Comparison of ENCODE assay signal across 29 mouse cellular contexts in the genomic region with DNA sequence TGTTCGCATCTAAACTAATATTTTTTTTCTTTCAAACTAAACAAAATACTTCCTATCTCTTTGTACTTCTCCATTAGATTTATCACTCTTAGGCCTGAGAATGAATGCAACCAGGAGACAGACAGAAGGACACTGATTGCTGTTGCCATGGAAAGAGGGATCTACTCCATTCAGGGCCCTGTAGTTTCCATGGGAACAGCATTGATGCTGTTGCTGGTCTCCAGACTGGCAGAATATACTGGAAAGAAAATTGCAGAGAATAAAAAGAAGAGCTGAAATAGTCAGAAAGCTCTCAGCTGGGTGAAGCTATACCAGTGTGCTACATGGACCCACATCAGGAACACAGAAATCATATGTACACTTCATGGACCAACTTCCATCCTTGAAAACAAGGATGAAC.
A peak's percentile ranks its signal among the peaks of the same experiment; 100 is the strongest.
DNase-seq lines count a peak whose midpoint lies in the region; ATAC-seq and TF ChIP-seq lines count a peak whose summit lies in the region.
"Had no signal": no experiment of that assay in that cellular context is flagged by ENCODE, and none has a peak within 500 bp of the region (broad histone marks: within the 10 kb centered on the region; RNA-seq: fewer than 3 reads in every experiment).

No protein-coding gene starts in this region.

- H3K36me3 ChIP-seq in forebrain, postnatal 0 days (ENCODE audit: insufficient read depth): no peaks in the 10 kb centered on the region
- H3K36me3 ChIP-seq in forebrain, embryonic 11.5 days (ENCODE audit: control insufficient read depth, insufficient read depth, low read length): no peaks in the 10 kb centered on the region
- H3K36me3 ChIP-seq: embryonic facial prominence, embryonic 10.5 days; embryonic facial prominence, embryonic 13.5 days; heart, embryonic 12.5 days; heart, embryonic 15.5 days had no signal

- no peak overlapping the region for H3K4me3 ChIP-seq in forebrain, postnatal 0 days (ENCODE audit: low read depth, low read length)
- no peak overlapping the region for H3K4me3 ChIP-seq in forebrain, embryonic 11.5 days (ENCODE audit: low read depth, low read length)
- H3K4me3 ChIP-seq: embryonic facial prominence, embryonic 10.5 days; embryonic facial prominence, embryonic 13.5 days; erythroblast, embryonic 14.5 days; gastrocnemius, adult 2 months; heart, embryonic 12.5 days; heart, embryonic 15.5 days had no signal

- no peak for TF ChIP-seq CTCF in forebrain, postnatal 0 days (IDR thresholded peaks at IDR 0.05; ENCODE audit: low read depth)

- 0 out of 2 replicates have a peak, but pooled peaks cover 8% of the 10 kb centered on the region for H3K4me1 ChIP-seq in forebrain, postnatal 0 days (ENCODE audit: insufficient read depth)
- no peaks in the 10 kb centered on the region for H3K4me1 ChIP-seq in forebrain, embryonic 11.5 days (replicated peaks; ENCODE audit: control insufficient read depth, insufficient read depth, low read length)
- H3K4me1 ChIP-seq: embryonic facial prominence, embryonic 10.5 days; embryonic facial prominence, embryonic 13.5 days; heart, embryonic 12.5 days; heart, embryonic 15.5 days had no signal

- intact Hi-C loops in left cerebral cortex, postnatal 14 days (cut with DNase I): no loop called here
- intact Hi-C loops in left cerebral cortex, postnatal 36 days (cut with DNase I): no loop called here

- no peaks in the 10 kb centered on the region for H3K9me3 ChIP-seq in forebrain, postnatal 0 days (ENCODE audit: low read length)
- H3K9me3 ChIP-seq in forebrain, embryonic 11.5 days (ENCODE audit: control insufficient read depth, low read length): no peaks in the 10 kb centered on the region
- H3K9me3 ChIP-seq: embryonic facial prominence, embryonic 10.5 days; embryonic facial prominence, embryonic 13.5 days; heart, embryonic 12.5 days; heart, embryonic 15.5 days had no signal

- peak; percentile 86 for ATAC-seq in forebrain, postnatal 0 days
- no peak for ATAC-seq in forebrain, embryonic 11.5 days (replicated peaks; ENCODE audit: low FRiP score)
- no peak for ATAC-seq in megakaryocyte-erythroid progenitor cell, adult 5-6 weeks (replicated peaks; ENCODE audit: low FRiP score, low TSS enrichment, poor library complexity, severe bottlenecking)
- ATAC-seq: CD4-positive, CD25-positive, alpha-beta regulatory T cell, adult 4 months; hindbrain, postnatal 0 days; inflammation-experienced regulatory T-cells, adult 6 months had no signal

- WGBS in forebrain, postnatal 0 days: 95% methylated on average over 1 of the region's 1 CpGs
- 90% methylated on average over 1 of the region's 1 CpGs for WGBS in forebrain, embryonic 11.5 days

- peak; percentile 27 for DNase-seq in forebrain, postnatal 0 days
- DNase-seq in forebrain, embryonic 11.5 days (ENCODE audit: low spot score): no peak
- peak; percentile 20 for DNase-seq in layer of hippocampus, adult 11-12 months (ENCODE audit: low spot score)
- no peak for DNase-seq in layer of hippocampus, postnatal 36 days
- peak; percentile 26 to 31 for DNase-seq in left cerebral cortex, postnatal 14 days (ENCODE audit: low spot score in 2 of 2)
- DNase-seq in left cerebral cortex, postnatal 36 days (ENCODE audit: low spot score in 2 of 2): no peak
- peak; percentile 58 for DNase-seq in brain, adult 2 months (ENCODE audit: low read depth, low spot score)
- DNase-seq: adrenal gland, adult 2 months; adrenal gland, postnatal 14 days; cerebellum, adult 11-12 months; cerebellum, adult 8-10 months; cerebellum, postnatal 10 days; cerebellum, postnatal 36 days; embryo, embryonic 11 days; gastrocnemius, adult 2 months; gastrocnemius, postnatal 14 days; heart, adult 18-20 months; heart, postnatal 10 days; heart, postnatal 4 days had no signal

- no peak overlapping the region for H3K4me2 ChIP-seq in forebrain, postnatal 0 days (ENCODE audit: low read depth)
- no peak overlapping the region for H3K4me2 ChIP-seq in forebrain, embryonic 11.5 days (ENCODE audit: low read depth, low read length, severe bottlenecking)
- H3K4me2 ChIP-seq: embryonic facial prominence, embryonic 13.5 days; heart, embryonic 12.5 days; heart, embryonic 15.5 days; hindbrain, embryonic 14.5 days had no signal

- H3K27me3 ChIP-seq in forebrain, postnatal 0 days (ENCODE audit: insufficient read depth, low read length): no peaks in the 10 kb centered on the region
- H3K27me3 ChIP-seq in forebrain, embryonic 11.5 days (ENCODE audit: control insufficient read depth, insufficient read depth, low read length): no peaks in the 10 kb centered on the region
- H3K27me3 ChIP-seq: embryonic facial prominence, embryonic 13.5 days; heart, embryonic 12.5 days; heart, embryonic 15.5 days had no signal

- H3K27ac ChIP-seq in forebrain, postnatal 0 days (ENCODE audit: low read depth, low read length): no peak overlapping the region
- no peak overlapping the region for H3K27ac ChIP-seq in forebrain, embryonic 11.5 days (ENCODE audit: low read depth, low read length)
- H3K27ac ChIP-seq: embryonic facial prominence, embryonic 10.5 days; embryonic facial prominence, embryonic 13.5 days; gastrocnemius, adult 2 months; heart, embryonic 15.5 days; hindbrain, embryonic 14.5 days; hindbrain, postnatal 0 days had no signal

- H3K9ac ChIP-seq in forebrain, postnatal 0 days: no peak overlapping the region
- H3K9ac ChIP-seq in forebrain, embryonic 11.5 days (ENCODE audit: low read length): no peak overlapping the region
- H3K9ac ChIP-seq: embryonic facial prominence, embryonic 13.5 days; heart, embryonic 12.5 days; heart, embryonic 15.5 days; hindbrain, embryonic 14.5 days had no signal

Comparison
In these comparisons a context has a peak if more than half of its experiments do, and no peak if none do; other contexts are left out.
1. DNase-seq: peak in forebrain, postnatal 0 days (single experiment), layer of hippocampus, adult 11-12 months (single experiment), left cerebral cortex, postnatal 14 days (2 of 2) and brain, adult 2 months (single experiment); none in forebrain, embryonic 11.5 days (single experiment), layer of hippocampus, postnatal 36 days (0 of 2) and left cerebral cortex, postnatal 36 days (0 of 2).